Mouse (Mus musculus): ENCODE data around the gene Rraga. TPM values are rescaled to one million over a fixed set of nuclear protein-coding genes. Genes with fewer than 3 reads are reported as not detected.

The Rraga gene
- polyA plus RNA-seq (2016; fragmentation: Nextera tagmentation; extraction: Ambion mirVana), result 32.2 and 50.4 TPM in 2 replicates

GRCm38 (mm10) chr4:86575283-86575983, at the start of gene Rraga:
Gene Rraga (plus strand): TSS chr4:86575668.
- peak within 1 kb of the TSS; percentile 94 for H3K27ac ChIP-seq
- no peaks in the 10 kb centered on the region for H3K27me3 ChIP-seq (ENCODE audit: insufficient read depth, poor library complexity, severe bottlenecking)
- DNase-seq (ENCODE audit: low spot score), result peak; percentile 97
- H3K36me3 ChIP-seq, result peaks cover 9% of the 10 kb centered on the region
- H3K4me3 ChIP-seq, result peak within 1 kb of the TSS; percentile 80
- peaks cover 16% of the 10 kb centered on the region for H3K4me1 ChIP-seq
- under 1% methylated on average over 53 of the region's 53 CpGs for WGBS
- H3K9me3 ChIP-seq, result no peaks in the 10 kb centered on the region

- H3K9me3 ChIP-seq, result no peaks in the 10 kb centered on the region
- H3K27me3 ChIP-seq (ENCODE audit: insufficient read depth, poor library complexity, severe bottlenecking), result no peaks in the 10 kb centered on the region
- peak overlapping the region; percentile 36; the same call in 1 of the 2 replicates for H3K27ac ChIP-seq
- H3K4me3 ChIP-seq, result no peak overlapping the region
- 57% methylated on average over 11 of the region's 11 CpGs for WGBS
- peaks cover 6% of the 10 kb centered on the region; the same call in 1 of the 2 replicates for H3K4me1 ChIP-seq
- DNase-seq (ENCODE audit: low spot score), result no peak
- H3K36me3 ChIP-seq, result no peaks in the 10 kb centered on the region
These were observed 48.0 kb upstream of the Rraga start for GRCm38 (mm10) chr4:86527162-86528136.

GRCm38 (mm10) chr4:86529161-86529560, 46.3 kb upstream of the Rraga start:
- Histone ChIP-seq H3K9me3 (no peaks in the 10 kb centered on the region), H3K4me1 (peaks cover 9% of the 10 kb centered on the region), H3K4me3 (no peak overlapping the region), H3K36me3 (no peaks in the 10 kb centered on the region), H3K27me3 (ENCODE audit: insufficient read depth, poor library complexity, severe bottlenecking) (no peaks in the 10 kb centered on the region), H3K27ac (no peak overlapping the region)
- 70% methylated on average over 6 of the region's 6 CpGs for WGBS
- no peak for DNase-seq (ENCODE audit: low spot score)

GRCm38 (mm10) chr4:86533406-86534090, 41.9 kb upstream of the Rraga start:
- no peak for DNase-seq (ENCODE audit: low spot score)

GRCm38 (mm10) chr4:86534091-86534481, 41.4 kb upstream of the Rraga start:
- H3K27me3 ChIP-seq (ENCODE audit: insufficient read depth, poor library complexity, severe bottlenecking), result no peaks in the 10 kb centered on the region
- peaks cover 4% of the 10 kb centered on the region for H3K4me1 ChIP-seq
- WGBS, result 56% methylated on average over 5 of the region's 5 CpGs
- no peak for DNase-seq (ENCODE audit: low spot score)
- no peaks in the 10 kb centered on the region for H3K36me3 ChIP-seq
- no peak overlapping the region for H3K27ac ChIP-seq
- H3K4me3 ChIP-seq, result no peak overlapping the region
- no peaks in the 10 kb centered on the region for H3K9me3 ChIP-seq

More at GRCm38 (mm10) chr4:86533406-86534090, 41.9 kb upstream of the Rraga start:
- H3K4me3 ChIP-seq, result no peak overlapping the region
- 84% methylated on average over 8 of the region's 8 CpGs for WGBS
- H3K4me1 ChIP-seq, result peaks cover 4% of the 10 kb centered on the region
- H3K9me3 ChIP-seq, result no peaks in the 10 kb centered on the region
- no peaks in the 10 kb centered on the region for H3K27me3 ChIP-seq (ENCODE audit: insufficient read depth, poor library complexity, severe bottlenecking)
- H3K36me3 ChIP-seq, result no peaks in the 10 kb centered on the region
- H3K27ac ChIP-seq, result no peak overlapping the region

GRCm38 (mm10) chr4:86537972-86538371, 37.5 kb upstream of the Rraga start:
- H3K4me3 ChIP-seq, result no peak overlapping the region
- H3K36me3 ChIP-seq, result no peaks in the 10 kb centered on the region
- DNase-seq (ENCODE audit: low spot score), result no peak
- H3K4me1 ChIP-seq, result peaks cover 4% of the 10 kb centered on the region
- H3K27me3 ChIP-seq (ENCODE audit: insufficient read depth, poor library complexity, severe bottlenecking), result no peaks in the 10 kb centered on the region
- WGBS, result 40% methylated on average over 4 of the region's 4 CpGs
- no peaks in the 10 kb centered on the region for H3K9me3 ChIP-seq
- H3K27ac ChIP-seq, result no peak overlapping the region

GRCm38 (mm10) chr4:86538936-86539335, 36.5 kb upstream of the Rraga start:
- peaks cover 3% of the 10 kb centered on the region for H3K4me1 ChIP-seq
- DNase-seq (ENCODE audit: low spot score), result peak; percentile 1

GRCm38 (mm10) chr4:86541573-86541972, 33.9 kb upstream of the Rraga start:
- DNase-seq (ENCODE audit: low spot score), result no peak
- H3K36me3 ChIP-seq, result no peaks in the 10 kb centered on the region
- no peaks in the 10 kb centered on the region for H3K27me3 ChIP-seq (ENCODE audit: insufficient read depth, poor library complexity, severe bottlenecking)
- 72% methylated on average over 1 of the region's 1 CpGs for WGBS
- 0 out of 2 replicates have a peak, but pooled peaks cover 4% of the 10 kb centered on the region for H3K4me1 ChIP-seq
- no peak overlapping the region for H3K27ac ChIP-seq
- H3K4me3 ChIP-seq, result no peak overlapping the region
- H3K9me3 ChIP-seq, result no peaks in the 10 kb centered on the region

More at GRCm38 (mm10) chr4:86538936-86539335, 36.5 kb upstream of the Rraga start:
- WGBS, result 95% methylated on average over 5 of the region's 5 CpGs
- no peaks in the 10 kb centered on the region for H3K9me3 ChIP-seq
- no peak overlapping the region for H3K4me3 ChIP-seq
- no peaks in the 10 kb centered on the region for H3K27me3 ChIP-seq (ENCODE audit: insufficient read depth, poor library complexity, severe bottlenecking)
- no peaks in the 10 kb centered on the region for H3K36me3 ChIP-seq
- no peak overlapping the region for H3K27ac ChIP-seq

- no peak overlapping the region for H3K4me3 ChIP-seq
- 83% methylated on average over 3 of the region's 3 CpGs for WGBS
- H3K36me3 ChIP-seq, result no peaks in the 10 kb centered on the region
- 0 out of 2 replicates have a peak, but pooled peaks cover 4% of the 10 kb centered on the region for H3K4me1 ChIP-seq
- no peak for DNase-seq (ENCODE audit: low spot score)
- H3K27ac ChIP-seq, result no peak overlapping the region
- no peaks in the 10 kb centered on the region for H3K27me3 ChIP-seq (ENCODE audit: insufficient read depth, poor library complexity, severe bottlenecking)
- H3K9me3 ChIP-seq, result no peaks in the 10 kb centered on the region
These were observed 31.5 kb upstream of the Rraga start for GRCm38 (mm10) chr4:86543999-86544398.

- Histone ChIP-seq H3K36me3 (no peaks in the 10 kb centered on the region), H3K4me3 (no peak overlapping the region), H3K4me1 (0 out of 2 replicates have a peak, but pooled peaks cover 4% of the 10 kb centered on the region), H3K27me3 (ENCODE audit: insufficient read depth, poor library complexity, severe bottlenecking) (no peaks in the 10 kb centered on the region), H3K9me3 (no peaks in the 10 kb centered on the region), H3K27ac (peak overlapping the region; percentile 69; the same call in 1 of the 2 replicates)
- no peak for DNase-seq (ENCODE audit: low spot score)
- WGBS, result 52% methylated on average over 5 of the region's 5 CpGs
These were observed 29.9 kb upstream of the Rraga start for GRCm38 (mm10) chr4:86545615-86546014.

- no peaks in the 10 kb centered on the region for H3K9me3 ChIP-seq
- H3K36me3 ChIP-seq, result no peaks in the 10 kb centered on the region
- H3K4me1 ChIP-seq, result 0 out of 2 replicates have a peak, but pooled peaks cover 4% of the 10 kb centered on the region
- no peak overlapping the region for H3K27ac ChIP-seq
- no peaks in the 10 kb centered on the region for H3K27me3 ChIP-seq (ENCODE audit: insufficient read depth, poor library complexity, severe bottlenecking)
- WGBS, result 81% methylated on average over 9 of the region's 9 CpGs
- DNase-seq (ENCODE audit: low spot score), result no peak
- no peak overlapping the region for H3K4me3 ChIP-seq
These were observed 27.1 kb upstream of the Rraga start for GRCm38 (mm10) chr4:86548332-86548731.

- DNase-seq (ENCODE audit: low spot score), result no peak
- 25% methylated on average over 6 of the region's 6 CpGs for WGBS
- no peaks in the 10 kb centered on the region for H3K4me1 ChIP-seq
- H3K27ac ChIP-seq, result no peak overlapping the region
- no peaks in the 10 kb centered on the region; the same call in 1 of the 2 replicates for H3K27me3 ChIP-seq (ENCODE audit: insufficient read depth, poor library complexity, severe bottlenecking)
- no peak overlapping the region for H3K4me3 ChIP-seq
- H3K9me3 ChIP-seq, result no peaks in the 10 kb centered on the region
- H3K36me3 ChIP-seq, result no peaks in the 10 kb centered on the region
These were observed 20.3 kb upstream of the Rraga start for GRCm38 (mm10) chr4:86555035-86555707.

All from heart, embryonic 10.5 days (tissue).